ENCODE assay signal across 8 mouse cellular contexts in genomic region chr5:103423305-103423926, GRCm38 (mm10). TPM values are rescaled to one million over a fixed set of nuclear protein-coding genes. Genes with fewer than 3 reads are reported as not detected.
A peak's percentile ranks its signal among the peaks of the same experiment; 100 is the strongest.
DNase-seq lines count a peak whose midpoint lies in the region; ATAC-seq and TF ChIP-seq lines count a peak whose summit lies in the region.

No protein-coding gene starts in this region.

- no peak overlapping the region for H3K27ac ChIP-seq in ES-Bruce4 (ENCODE audit: insufficient read depth, low read length)
- H3K27ac ChIP-seq in midbrain, embryonic 12.5 days (replicated peaks): peak overlapping the region; percentile 90; the same call in 1 of the 2 replicates

- POLR2A ChIA-PET in Patski (lab: Charles Lee): interaction anchor here (0.6 to 5.9 kb wide), 14 partner anchors 9 to 1304 kb away, joined by 3 to 35 read pairs (median 4); no protein-coding TSS in a partner anchor

- no peak overlapping the region for H3K4me3 ChIP-seq in ES-Bruce4 (ENCODE audit: low read depth, low read length)
- no peak overlapping the region for H3K4me3 ChIP-seq in midbrain, embryonic 12.5 days

- TF ChIP-seq CTCF in ES-Bruce4 (IDR thresholded peaks at IDR 0.05; ENCODE audit: low read depth, low read length) (no peak), Patski (IDR thresholded peaks at IDR 0.05) (no peak)

- H3K4me2 ChIP-seq in midbrain, embryonic 12.5 days (replicated peaks): peak overlapping the region; percentile 63

- in situ Hi-C loops in Patski (cut with MboI; ENCODE audit: low pct_unique_long_range_greater_than_20kb): loop anchor here (5.0 kb wide), 1 partner anchor 46 kb away; no protein-coding TSS in a partner anchor

- CTCF ChIA-PET in Patski (lab: Charles Lee): interaction anchor here (0.5 to 2.9 kb wide), 11 partner anchors 9 to 156 kb away, joined by 3 to 13 read pairs (median 5); no protein-coding TSS in a partner anchor

- H3K36me3 ChIP-seq in ES-Bruce4 (ENCODE audit: control insufficient read depth, insufficient read depth, low read length, poor library complexity, severe bottlenecking): no peaks in the 10 kb centered on the region
- no peaks in the 10 kb centered on the region for H3K36me3 ChIP-seq in midbrain, embryonic 12.5 days

- H3K9me3 ChIP-seq in ES-Bruce4 (replicated peaks; ENCODE audit: control insufficient read depth, insufficient read depth, low read length, poor library complexity, severe bottlenecking): no peaks in the 10 kb centered on the region
- H3K9me3 ChIP-seq in midbrain, embryonic 12.5 days: no peaks in the 10 kb centered on the region

- WGBS in midbrain, embryonic 12.5 days: 4% methylated on average over 6 of the region's 6 CpGs

- peak; percentile 8 for ATAC-seq in Patski
- no peak for ATAC-seq in midbrain, embryonic 12.5 days (ENCODE audit: low FRiP score, low read depth)

- H3K4me1 ChIP-seq in ES-Bruce4 (ENCODE audit: control insufficient read depth, insufficient read depth, low read length): peaks cover 3% of the 10 kb centered on the region
- H3K4me1 ChIP-seq in midbrain, embryonic 12.5 days: peaks cover 43% of the 10 kb centered on the region

- H3K9ac ChIP-seq in ES-Bruce4 (ENCODE audit: low read depth, poor library complexity, severe bottlenecking): no peak overlapping the region
- no peak overlapping the region for H3K9ac ChIP-seq in midbrain, embryonic 12.5 days (replicated peaks)

- TF ChIP-seq POLR2A in ES-Bruce4 (IDR thresholded peaks at IDR 0.05; ENCODE audit: insufficient read depth, low read length): no peak

- peaks cover 2% of the 10 kb centered on the region for H3K27me3 ChIP-seq in ES-Bruce4 (ENCODE audit: control insufficient read depth, insufficient read depth, low read length, poor library complexity, severe bottlenecking)
- H3K27me3 ChIP-seq in Patski: no peaks in the 10 kb centered on the region
- peaks cover 8% of the 10 kb centered on the region; the same call in 1 of the 2 replicates for H3K27me3 ChIP-seq in midbrain, embryonic 12.5 days

- peak; percentile 49 for DNase-seq in Patski (ENCODE audit: low read depth, low spot score)
- DNase-seq in induced T-regulatory cell, adult 2 months (ENCODE audit: low read depth): peak; percentile 28
- DNase-seq in cerebellum, adult 11 months: no peak
- DNase-seq in urinary bladder, postnatal 14 days (ENCODE audit: low spot score): no peak
- DNase-seq in right cerebral cortex, postnatal 36 days (ENCODE audit: low spot score in 2 of 2): no peak
- no peak for DNase-seq in right cerebral cortex, postnatal 25 days

- 0 out of 2 replicates have a peak, but pooled peaks have one; percentile 26 for TF ChIP-seq EP300 in ES-Bruce4 (IDR thresholded peaks at IDR 0.05; ENCODE audit: insufficient read depth, low read depth, low read length)

RNA-seq across cellular contexts. Expression of gene Ptpn13, which starts 1.6 kb away (rescaled TPM):
- polyA plus RNA-seq in ES-Bruce4 (2011; ENCODE audit: insufficient read depth, insufficient read length, low read depth, missing spikeins) (25.2 and 26.5 TPM in 2 replicates), Patski (2021) (215 TPM)
- 19.1 and 21.0 TPM in 2 replicates for polyA plus RNA-seq in midbrain, embryonic 12.5 days (2016; fragmentation: Nextera tagmentation; extraction: Ambion mirVana)

Comparison
In these comparisons a context has a peak if more than half of its experiments do, and no peak if none do; other contexts are left out.
1. DNase-seq: peak in Patski (single experiment) and induced T-regulatory cell, adult 2 months (single experiment); none in cerebellum, adult 11 months (single experiment), urinary bladder, postnatal 14 days (single experiment), right cerebral cortex, postnatal 36 days (0 of 2) and right cerebral cortex, postnatal 25 days (single experiment).